Mouse (Mus musculus) megakaryocyte-erythroid progenitor cell, adult 5 weeks (primary cell): Measurements from ENCODE around the gene Ccn1. TPM values are rescaled to one million over a fixed set of nuclear protein-coding genes. Genes with fewer than 3 reads are reported as not detected.

Experiments used
- polyA plus RNA-seq: library from polyadenylated mRNA; stranded (reverse); fragments of >175 nt; gene quantifications from 2 replicates; pipeline ENCODE4 v1.2.3, GENCODE M21; 2012

Ccn1 gene
- polyA plus RNA-seq = 0.47 and 0.67 TPM in 2 replicates

GRCm38 (mm10) chr3:145649852-145650202, at the start of gene Ccn1:
Gene Ccn1 (minus strand): TSS chr3:145649981.

Other genes starting within 250 kb of the Ccn1 start
- 10.9 and 22.0 TPM in 2 replicates for gene Znhit6, start 73.8 kb downstream of the Ccn1 start, polyA plus RNA-seq
- 0.02 and 0.07 TPM in 2 replicates for gene Ddah1, start 108.7 kb upstream of the Ccn1 start, polyA plus RNA-seq